Comparison of ENCODE assay signal across 8 mouse cellular contexts in genomic region chr11:70228828-70229227, GRCm38 (mm10). TPM values are rescaled to one million over a fixed set of nuclear protein-coding genes. Genes with fewer than 3 reads are reported as not detected.
DNase-seq lines count a peak whose midpoint lies in the region; ATAC-seq and TF ChIP-seq lines count a peak whose summit lies in the region.

No protein-coding gene starts in this region.

- WGBS in embryonic facial prominence, embryonic 15.5 days: 1% methylated on average over 19 of the region's 19 CpGs
- under 1% methylated on average over 19 of the region's 19 CpGs for WGBS in heart, embryonic 14.5 days
- WGBS in kidney, embryonic 16.5 days: under 1% methylated on average over 19 of the region's 19 CpGs
- WGBS in lung, adult 2 months: 1% methylated on average over 19 of the region's 19 CpGs
- WGBS in neural tube, embryonic 14.5 days: 1% methylated on average over 19 of the region's 19 CpGs
- 1% methylated on average over 19 of the region's 19 CpGs for WGBS in thymus, adult 2 months

- peak; percentile 83 for DNase-seq in lung, adult 2 months
- peak; percentile 80 for DNase-seq in thymus, adult 2 months

- H3K9me3 ChIP-seq in E14TG2a.4 (ENCODE audit: low read length): no peaks in the 10 kb centered on the region
- H3K9me3 ChIP-seq in embryonic facial prominence, embryonic 15.5 days (replicated peaks): no peaks in the 10 kb centered on the region
- H3K9me3 ChIP-seq in heart, embryonic 14.5 days (ENCODE audit: control insufficient read depth, low read length): no peaks in the 10 kb centered on the region
- H3K9me3 ChIP-seq in kidney, embryonic 16.5 days (ENCODE audit: low read length): no peaks in the 10 kb centered on the region
- H3K9me3 ChIP-seq in neural tube, embryonic 14.5 days (ENCODE audit: control insufficient read depth, low read length): no peaks in the 10 kb centered on the region

- H3K4me1 ChIP-seq in E14TG2a.4 (replicated peaks; ENCODE audit: low read depth, low read length): peaks cover 90% of the 10 kb centered on the region
- H3K4me1 ChIP-seq in bone marrow macrophage, adult 2 months (ENCODE audit: control insufficient read depth, insufficient read depth, low read length): peaks cover 26% of the 10 kb centered on the region
- peaks cover 52% of the 10 kb centered on the region for H3K4me1 ChIP-seq in embryonic facial prominence, embryonic 15.5 days
- peaks cover 18 to 39% of the 10 kb centered on the region in 2 experiments for H3K4me1 ChIP-seq in heart, embryonic 14.5 days (ENCODE audit: control insufficient read depth in 2 of 2, insufficient read depth in 2 of 2, low read length in 2 of 2)
- peaks cover 34% of the 10 kb centered on the region for H3K4me1 ChIP-seq in kidney, embryonic 16.5 days (ENCODE audit: insufficient read depth, low read length)
- peaks cover 5% of the 10 kb centered on the region for H3K4me1 ChIP-seq in lung, adult 2 months (ENCODE audit: control insufficient read depth, insufficient read depth, low read length)
- peaks cover 3% of the 10 kb centered on the region for H3K4me1 ChIP-seq in neural tube, embryonic 14.5 days (ENCODE audit: control insufficient read depth, insufficient read depth, low read length)
- peaks cover 22% of the 10 kb centered on the region for H3K4me1 ChIP-seq in thymus, adult 2 months (replicated peaks; ENCODE audit: control insufficient read depth, insufficient read depth, low read length)

- H3K27ac ChIP-seq in bone marrow macrophage, adult 2 months (ENCODE audit: insufficient read depth, low read depth, low read length): no peak overlapping the region
- 0 out of 2 replicates have a peak overlapping the region, but pooled peaks have one; percentile 52 for H3K27ac ChIP-seq in embryonic facial prominence, embryonic 15.5 days (replicated peaks)
- H3K27ac ChIP-seq in heart, embryonic 14.5 days (replicated peaks in 1 of 2; ENCODE audit: control insufficient read depth in 1 of 2, insufficient read depth in 1 of 2, low read depth in 2 of 2, low read length in 2 of 2): peak overlapping the region; percentile 78 to 83
- H3K27ac ChIP-seq in kidney, embryonic 16.5 days (ENCODE audit: low read length): peak overlapping the region; percentile 46
- H3K27ac ChIP-seq in neural tube, embryonic 14.5 days (ENCODE audit: low read depth, low read length): no peak overlapping the region
- no peak overlapping the region for H3K27ac ChIP-seq in thymus, adult 2 months (ENCODE audit: control insufficient read depth, insufficient read depth, low read length)

- no peak overlapping the region for H3K9ac ChIP-seq in embryonic facial prominence, embryonic 15.5 days
- H3K9ac ChIP-seq in heart, embryonic 14.5 days (ENCODE audit: low read length): peak overlapping the region; percentile 72
- peak overlapping the region; percentile 69 for H3K9ac ChIP-seq in kidney, embryonic 16.5 days (replicated peaks; ENCODE audit: low read length)
- 0 out of 2 replicates have a peak overlapping the region, but pooled peaks have one; percentile 11 for H3K9ac ChIP-seq in neural tube, embryonic 14.5 days (replicated peaks; ENCODE audit: low read depth, low read length)

- peak overlapping the region; percentile 51 for H3K4me2 ChIP-seq in embryonic facial prominence, embryonic 15.5 days (replicated peaks)
- peak overlapping the region; percentile 53 for H3K4me2 ChIP-seq in heart, embryonic 14.5 days (ENCODE audit: low read length)
- peak overlapping the region; percentile 56 for H3K4me2 ChIP-seq in kidney, embryonic 16.5 days (replicated peaks; ENCODE audit: low read depth, low read length)
- peak overlapping the region; percentile 46 for H3K4me2 ChIP-seq in neural tube, embryonic 14.5 days (ENCODE audit: low read depth, low read length)

- no peak for TF ChIP-seq CTCF in E14TG2a.4 (conservative IDR thresholded peaks at IDR 0.05; ENCODE audit: low read length)
- TF ChIP-seq CTCF in bone marrow macrophage, adult 2 months (IDR thresholded peaks at IDR 0.05; ENCODE audit: low read depth, low read length): no peak
- no peak for TF ChIP-seq CTCF in lung, adult 2 months (IDR thresholded peaks at IDR 0.05; ENCODE audit: insufficient read depth, low read length)
- TF ChIP-seq CTCF in thymus, adult 2 months (IDR thresholded peaks at IDR 0.05; ENCODE audit: borderline replicate concordance, control insufficient read depth, extremely low read depth, insufficient read depth, low read length, poor library complexity): no peak

- TF ChIP-seq POLR2A in bone marrow macrophage, adult 2 months (IDR thresholded peaks at IDR 0.05; ENCODE audit: borderline replicate concordance, low read depth, low read length): no peak
- peak; percentile 63; the same call in 1 of the 2 replicates for TF ChIP-seq POLR2A in lung, adult 2 months (IDR thresholded peaks at IDR 0.05; ENCODE audit: borderline replicate concordance, extremely low read depth, low read depth, low read length)
- TF ChIP-seq POLR2A in thymus, adult 2 months (IDR thresholded peaks at IDR 0.05; ENCODE audit: control insufficient read depth, extremely low read depth, insufficient read depth, low read length, poor library complexity): no peak

- H3K4me3 ChIP-seq in E14TG2a.4 (replicated peaks; ENCODE audit: low read length): peak overlapping the region; percentile 79
- peak overlapping the region; percentile 33 for H3K4me3 ChIP-seq in bone marrow macrophage, adult 2 months (ENCODE audit: insufficient read depth, low read length)
- H3K4me3 ChIP-seq in embryonic facial prominence, embryonic 15.5 days (replicated peaks): peak overlapping the region; percentile 34
- peak overlapping the region; percentile 45 to 51 for H3K4me3 ChIP-seq in heart, embryonic 14.5 days (ENCODE audit: control insufficient read depth in 1 of 2, insufficient read depth in 1 of 2, low read depth in 1 of 2, low read length in 2 of 2)
- peak overlapping the region; percentile 48 for H3K4me3 ChIP-seq in kidney, embryonic 16.5 days (ENCODE audit: low read length)
- peak overlapping the region; percentile 63 for H3K4me3 ChIP-seq in lung, adult 2 months (replicated peaks; ENCODE audit: extremely low read depth, low read depth, low read length)
- H3K4me3 ChIP-seq in neural tube, embryonic 14.5 days (ENCODE audit: low read depth, low read length): peak overlapping the region; percentile 24
- no peak overlapping the region for H3K4me3 ChIP-seq in thymus, adult 2 months (ENCODE audit: control insufficient read depth, insufficient read depth, low read length)

- peaks cover 15% of the 10 kb centered on the region for H3K36me3 ChIP-seq in E14TG2a.4 (ENCODE audit: insufficient read depth, low read length)
- H3K36me3 ChIP-seq in embryonic facial prominence, embryonic 15.5 days: no peaks in the 10 kb centered on the region
- peaks cover 8% of the 10 kb centered on the region; the same call in 1 of the 2 replicates for H3K36me3 ChIP-seq in heart, embryonic 14.5 days (ENCODE audit: control insufficient read depth, insufficient read depth, low read length)
- H3K36me3 ChIP-seq in kidney, embryonic 16.5 days (ENCODE audit: insufficient read depth, low read length): no peaks in the 10 kb centered on the region
- H3K36me3 ChIP-seq in neural tube, embryonic 14.5 days (ENCODE audit: control insufficient read depth, insufficient read depth, low read length): no peaks in the 10 kb centered on the region
- H3K36me3 ChIP-seq in thymus, adult 2 months (ENCODE audit: control insufficient read depth, insufficient read depth, low read length): no peaks in the 10 kb centered on the region

- no peak for ATAC-seq in embryonic facial prominence, embryonic 15.5 days (ENCODE audit: insufficient number of reproducible peaks, low FRiP score, low TSS enrichment, low read depth)
- peak; percentile 54 for ATAC-seq in heart, embryonic 14.5 days (ENCODE audit: insufficient number of reproducible peaks, insufficient read depth, low FRiP score, low read depth)
- 0 out of 2 replicates have a peak, but pooled peaks have one; percentile 24 for ATAC-seq in kidney, embryonic 16.5 days (ENCODE audit: low FRiP score, low TSS enrichment)
- peak; percentile 38; the same call in 1 of the 2 replicates for ATAC-seq in neural tube, embryonic 14.5 days (ENCODE audit: low read depth)

- peaks cover 65% of the 10 kb centered on the region for H3K27me3 ChIP-seq in E14TG2a.4 (ENCODE audit: insufficient read depth, low read length)
- peaks cover 68% of the 10 kb centered on the region for H3K27me3 ChIP-seq in embryonic facial prominence, embryonic 15.5 days
- peaks cover 49% of the 10 kb centered on the region for H3K27me3 ChIP-seq in heart, embryonic 14.5 days (ENCODE audit: control insufficient read depth, insufficient read depth, low read length)
- H3K27me3 ChIP-seq in kidney, embryonic 16.5 days (ENCODE audit: insufficient read depth, low read length): peaks cover 49% of the 10 kb centered on the region
- H3K27me3 ChIP-seq in neural tube, embryonic 14.5 days (ENCODE audit: control insufficient read depth, insufficient read depth, low read length): peaks cover 11% of the 10 kb centered on the region
- peaks cover 6% of the 10 kb centered on the region; the same call in 1 of the 2 replicates for H3K27me3 ChIP-seq in thymus, adult 2 months (ENCODE audit: control insufficient read depth, insufficient read depth, low read length)

RNA-seq across cellular contexts. Expression of gene Bcl6b, which starts 0.8 kb away (rescaled TPM):
- polyA plus RNA-seq in bone marrow macrophage, adult 2 months (2012; ENCODE audit: insufficient read depth, insufficient read length, missing spikeins): 0.32 and 0.70 TPM in 2 replicates
- 11.9 and 12.4 TPM in 2 replicates for polyA plus RNA-seq in embryonic facial prominence, embryonic 15.5 days (2015; fragmentation: Nextera tagmentation; extraction: Ambion mirVana)
- 18.7 and 22.4 TPM in 2 replicates for polyA plus RNA-seq in heart, embryonic 14.5 days (2014; fragmentation: Nextera tagmentation; extraction: Ambion mirVana)
- 27.4 and 31.3 TPM in 2 replicates for polyA plus RNA-seq in kidney, embryonic 16.5 days (2015; fragmentation: Nextera tagmentation; extraction: Ambion mirVana)
- 21.9 and 25.6 TPM in 2 replicates for polyA plus RNA-seq in lung, adult 2 months (2012; rRNA removed)
- 1.8 and 5.7 TPM in 2 replicates for polyA plus RNA-seq in neural tube, embryonic 14.5 days (2014; fragmentation: Nextera tagmentation; extraction: Ambion mirVana)
- 0.97 and 1.6 TPM in 2 replicates for polyA plus RNA-seq in thymus, adult 2 months (2012; rRNA removed)

RNA-seq across cellular contexts. Expression of gene Slc16a13, which starts 8.0 kb away (rescaled TPM):
- polyA plus RNA-seq in bone marrow macrophage, adult 2 months (2012; ENCODE audit: insufficient read depth, insufficient read length, missing spikeins): 6.1 and 8.5 TPM in 2 replicates
- 10.3 and 13.2 TPM in 2 replicates for polyA plus RNA-seq in embryonic facial prominence, embryonic 15.5 days (2015; fragmentation: Nextera tagmentation; extraction: Ambion mirVana)
- polyA plus RNA-seq in heart, embryonic 14.5 days (2014; fragmentation: Nextera tagmentation; extraction: Ambion mirVana): 4.9 and 6.4 TPM in 2 replicates
- 18.6 and 19.3 TPM in 2 replicates for polyA plus RNA-seq in kidney, embryonic 16.5 days (2015; fragmentation: Nextera tagmentation; extraction: Ambion mirVana)
- 9.2 and 11.3 TPM in 2 replicates for polyA plus RNA-seq in lung, adult 2 months (2012; rRNA removed)
- 10.4 and 13.2 TPM in 2 replicates for polyA plus RNA-seq in neural tube, embryonic 14.5 days (2014; fragmentation: Nextera tagmentation; extraction: Ambion mirVana)
- 2.9 and 6.1 TPM in 2 replicates for polyA plus RNA-seq in thymus, adult 2 months (2012; rRNA removed)

RNA-seq across cellular contexts. Expression of gene 0610010K14Rik, which starts 8.9 kb away (rescaled TPM):
- 49.9 and 53.0 TPM in 2 replicates for polyA plus RNA-seq in bone marrow macrophage, adult 2 months (2012; ENCODE audit: insufficient read depth, insufficient read length, missing spikeins)
- 157 and 177 TPM in 2 replicates for polyA plus RNA-seq in embryonic facial prominence, embryonic 15.5 days (2015; fragmentation: Nextera tagmentation; extraction: Ambion mirVana)
- 139 and 143 TPM in 2 replicates for polyA plus RNA-seq in heart, embryonic 14.5 days (2014; fragmentation: Nextera tagmentation; extraction: Ambion mirVana)
- polyA plus RNA-seq in kidney, embryonic 16.5 days (2015; fragmentation: Nextera tagmentation; extraction: Ambion mirVana): 170 and 173 TPM in 2 replicates
- 79.0 and 80.9 TPM in 2 replicates for polyA plus RNA-seq in lung, adult 2 months (2012; rRNA removed)
- polyA plus RNA-seq in neural tube, embryonic 14.5 days (2014; fragmentation: Nextera tagmentation; extraction: Ambion mirVana): 160 and 161 TPM in 2 replicates
- polyA plus RNA-seq in thymus, adult 2 months (2012; rRNA removed): 150 and 153 TPM in 2 replicates

RNA-seq across cellular contexts. Expression of gene Gm21988, which starts 10.8 kb away (rescaled TPM):
- 3.3 and 4.8 TPM in 2 replicates for polyA plus RNA-seq in bone marrow macrophage, adult 2 months (2012; ENCODE audit: insufficient read depth, insufficient read length, missing spikeins)
- 9.5 and 12.0 TPM in 2 replicates for polyA plus RNA-seq in embryonic facial prominence, embryonic 15.5 days (2015; fragmentation: Nextera tagmentation; extraction: Ambion mirVana)
- 10.1 and 12.2 TPM in 2 replicates for polyA plus RNA-seq in heart, embryonic 14.5 days (2014; fragmentation: Nextera tagmentation; extraction: Ambion mirVana)
- polyA plus RNA-seq in kidney, embryonic 16.5 days (2015; fragmentation: Nextera tagmentation; extraction: Ambion mirVana): 10.5 and 11.5 TPM in 2 replicates
- 6.6 and 7.2 TPM in 2 replicates for polyA plus RNA-seq in lung, adult 2 months (2012; rRNA removed)
- polyA plus RNA-seq in neural tube, embryonic 14.5 days (2014; fragmentation: Nextera tagmentation; extraction: Ambion mirVana): 12.7 and 13.3 TPM in 2 replicates
- 11.1 and 11.6 TPM in 2 replicates for polyA plus RNA-seq in thymus, adult 2 months (2012; rRNA removed)

RNA-seq across cellular contexts. Expression of gene Rnasek, which starts 10.8 kb away (rescaled TPM):
- 322 and 354 TPM in 2 replicates for polyA plus RNA-seq in bone marrow macrophage, adult 2 months (2012; ENCODE audit: insufficient read depth, insufficient read length, missing spikeins)
- 231 and 240 TPM in 2 replicates for polyA plus RNA-seq in embryonic facial prominence, embryonic 15.5 days (2015; fragmentation: Nextera tagmentation; extraction: Ambion mirVana)
- polyA plus RNA-seq in heart, embryonic 14.5 days (2014; fragmentation: Nextera tagmentation; extraction: Ambion mirVana): 219 and 240 TPM in 2 replicates
- 235 and 255 TPM in 2 replicates for polyA plus RNA-seq in kidney, embryonic 16.5 days (2015; fragmentation: Nextera tagmentation; extraction: Ambion mirVana)
- polyA plus RNA-seq in lung, adult 2 months (2012; rRNA removed): 143 and 168 TPM in 2 replicates
- 389 and 413 TPM in 2 replicates for polyA plus RNA-seq in neural tube, embryonic 14.5 days (2014; fragmentation: Nextera tagmentation; extraction: Ambion mirVana)
- 173 and 186 TPM in 2 replicates for polyA plus RNA-seq in thymus, adult 2 months (2012; rRNA removed)

Comparison
In these comparisons a context has a peak if more than half of its experiments do, and no peak if none do; other contexts are left out.
1. H3K27ac ChIP-seq: peak in embryonic facial prominence, embryonic 15.5 days (single experiment), heart, embryonic 14.5 days (2 of 2) and kidney, embryonic 16.5 days (single experiment); none in bone marrow macrophage, adult 2 months (single experiment), neural tube, embryonic 14.5 days (single experiment) and thymus, adult 2 months (single experiment).
2. Peak in every context shown above with its lines, with median percentiles within 50 percentile points of each other: H3K4me2 ChIP-seq.